Mouse (Mus musculus) neural tube, embryonic 12.5 days (tissue): ENCODE results near the gene Mrpl35. TPM values are rescaled to one million over a fixed set of nuclear protein-coding genes. Genes with fewer than 3 reads are reported as not detected.

Experiments
- ATAC-seq: fragments of 200-750 bp; cut with Nextera tagmentation; 2 replicates; pipeline ENCODE4 v1.8.0; 2017; ENCODE audit warnings: low read depth, mild to moderate bottlenecking, moderate TSS enrichment, moderate library complexity; ENCODE audit not compliant: low FRiP score
- H3K27ac ChIP-seq: fragments of 300-500 bp; sonication (generic); 2 replicates; pipeline ENCODE4 v1.5.1; 2016
- H3K27me3 ChIP-seq: fragments of 300-500 bp; sonication (generic); replicated peaks from 2 replicates; pipeline ENCODE4 v1.6.1; 2016; ENCODE audit warnings: mild to moderate bottlenecking
- H3K36me3 ChIP-seq: fragments of 300-500 bp; sonication (generic); 2 replicates; pipeline ENCODE4 v1.6.1; 2016; ENCODE audit warnings: mild to moderate bottlenecking
- H3K4me1 ChIP-seq: fragments of 300-500 bp; sonication (generic); 2 replicates; pipeline ENCODE4 v1.6.1; 2016
- H3K4me2 ChIP-seq: fragments of 300-500 bp; sonication (generic); replicated peaks from 2 replicates; pipeline ENCODE4 v1.6.1; 2016; ENCODE audit warnings: mild to moderate bottlenecking
- H3K4me3 ChIP-seq: fragments of 300-500 bp; sonication (generic); 2 replicates; pipeline ENCODE4 v1.5.1; 2016
- H3K9ac ChIP-seq: fragments of 300-500 bp; sonication (generic); 2 replicates; pipeline ENCODE4 v1.6.1; 2016; ENCODE audit warnings: mild to moderate bottlenecking
- H3K9me3 ChIP-seq: fragments of 300-500 bp; sonication (generic); 2 replicates; pipeline ENCODE4 v1.6.1; 2016; ENCODE audit warnings: mild to moderate bottlenecking
- WGBS: fragments of 180-500 bp; shearing (Covaris S2); methylation state at CpG from one replicate; pipeline ENCODE4 v1.1.7; 2016; 5-methylcytosine and 5-hydroxymethylcytosine counted together
- polyA plus RNA-seq: library from polyadenylated mRNA; unstranded; fragments of >200 nt; fragmentation: Nextera tagmentation; extraction: Ambion mirVana; gene quantifications from 2 replicates; pipeline ENCODE4 v1.2.1, GENCODE M21; 2016

Mrpl35 gene
- polyA plus RNA-seq, 1 experiment from 2014 or later = 48.6 TPM

- under 1% methylated on average over 19 of the region's 19 CpGs for WGBS
- peak overlapping the region; percentile 65 for H3K4me3 ChIP-seq
- H3K27ac ChIP-seq = no peak overlapping the region
Measured at GRCm38 (mm10) chr6:71823488-71823887, 3.3 kb downstream of the Mrpl35 start.

GRCm38 (mm10) chr6:71823085-71823484 lies 3.7 kb downstream of the Mrpl35 start:
- no peaks in the 10 kb centered on the region for H3K27me3 ChIP-seq
- no peaks in the 10 kb centered on the region; the same call in 1 of the 2 replicates for H3K4me1 ChIP-seq
- peak; percentile 48 for ATAC-seq
- H3K9ac ChIP-seq = peak overlapping the region; percentile 49
- H3K4me3 ChIP-seq = peak overlapping the region; percentile 65
- H3K9me3 ChIP-seq = no peaks in the 10 kb centered on the region
- H3K4me2 ChIP-seq = peak overlapping the region; percentile 77
- peaks cover 5% of the 10 kb centered on the region; the same call in 1 of the 2 replicates for H3K36me3 ChIP-seq
- 2% methylated on average over 7 of the region's 7 CpGs for WGBS
- no peak overlapping the region for H3K27ac ChIP-seq

More at GRCm38 (mm10) chr6:71823488-71823887, 3.3 kb downstream of the Mrpl35 start:
- H3K9ac ChIP-seq = peak overlapping the region; percentile 49
- H3K4me1 ChIP-seq = no peaks in the 10 kb centered on the region; the same call in 1 of the 2 replicates
- H3K36me3 ChIP-seq = peaks cover 1% of the 10 kb centered on the region; the same call in 1 of the 2 replicates
- no peaks in the 10 kb centered on the region for H3K27me3 ChIP-seq
- ATAC-seq = peak; percentile 93
- no peaks in the 10 kb centered on the region for H3K9me3 ChIP-seq
- peak overlapping the region; percentile 77 for H3K4me2 ChIP-seq

- WGBS = 93% methylated on average over 5 of the region's 5 CpGs
- H3K4me3 ChIP-seq = no peak overlapping the region
- H3K4me2 ChIP-seq = no peak overlapping the region
- H3K9ac ChIP-seq = no peak overlapping the region
- no peak for ATAC-seq
- H3K9me3 ChIP-seq = no peaks in the 10 kb centered on the region
- H3K27me3 ChIP-seq = no peaks in the 10 kb centered on the region
- no peak overlapping the region for H3K27ac ChIP-seq
- peaks cover 31% of the 10 kb centered on the region for H3K36me3 ChIP-seq
- no peaks in the 10 kb centered on the region; the same call in 1 of the 2 replicates for H3K4me1 ChIP-seq
Measured at GRCm38 (mm10) chr6:71819764-71820292, 6.9 kb downstream of the Mrpl35 start.

GRCm38 (mm10) chr6:71812820-71813219 lies 13.9 kb downstream of the Mrpl35 start:
- H3K4me1 ChIP-seq = no peaks in the 10 kb centered on the region
- H3K9ac ChIP-seq = no peak overlapping the region
- H3K27me3 ChIP-seq = no peaks in the 10 kb centered on the region
- WGBS = 89% methylated on average over 2 of the region's 2 CpGs
- no peak overlapping the region for H3K4me3 ChIP-seq
- H3K27ac ChIP-seq = no peak overlapping the region
- H3K9me3 ChIP-seq = no peaks in the 10 kb centered on the region
- no peak overlapping the region for H3K4me2 ChIP-seq
- H3K36me3 ChIP-seq = peaks cover 49% of the 10 kb centered on the region
- ATAC-seq = no peak

GRCm38 (mm10) chr6:71809890-71810289 lies 16.9 kb downstream of the Mrpl35 start:
- no peak for ATAC-seq
- H3K4me1 ChIP-seq = no peaks in the 10 kb centered on the region
- H3K27me3 ChIP-seq = no peaks in the 10 kb centered on the region
- H3K9me3 ChIP-seq = no peaks in the 10 kb centered on the region
- no peak overlapping the region for H3K4me2 ChIP-seq
- H3K36me3 ChIP-seq = peaks cover 30% of the 10 kb centered on the region
- H3K9ac ChIP-seq = no peak overlapping the region
- H3K27ac ChIP-seq = no peak overlapping the region
- WGBS = 97% methylated on average over 9 of the region's 9 CpGs
- H3K4me3 ChIP-seq = no peak overlapping the region

- Histone ChIP-seq H3K27me3 (no peaks in the 10 kb centered on the region), H3K4me3 (no peak overlapping the region), H3K27ac (no peak overlapping the region), H3K9me3 (no peaks in the 10 kb centered on the region), H3K36me3 (peaks cover 23% of the 10 kb centered on the region), H3K9ac (no peak overlapping the region), H3K4me1 (peaks cover 5% of the 10 kb centered on the region; the same call in 1 of the 2 replicates), H3K4me2 (no peak overlapping the region)
- ATAC-seq = no peak
- 74% methylated on average over 1 of the region's 1 CpGs for WGBS
Measured at GRCm38 (mm10) chr6:71806713-71807112, 20.1 kb downstream of the Mrpl35 start.

GRCm38 (mm10) chr6:71804061-71804829 lies 22.5 kb downstream of the Mrpl35 start:
- no peak overlapping the region for H3K4me3 ChIP-seq
- no peaks in the 10 kb centered on the region for H3K9me3 ChIP-seq
- no peak overlapping the region for H3K4me2 ChIP-seq
- no peaks in the 10 kb centered on the region for H3K27me3 ChIP-seq
- H3K27ac ChIP-seq = no peak overlapping the region
- peaks cover 5% of the 10 kb centered on the region; the same call in 1 of the 2 replicates for H3K4me1 ChIP-seq
- H3K36me3 ChIP-seq = peaks cover 8% of the 10 kb centered on the region
- peak; percentile 85 for ATAC-seq
- no peak overlapping the region for H3K9ac ChIP-seq
- WGBS = 30% methylated on average over 12 of the region's 12 CpGs

GRCm38 (mm10) chr6:71803609-71804008 lies 23.2 kb downstream of the Mrpl35 start:
- Histone ChIP-seq H3K4me1 (peaks cover 5% of the 10 kb centered on the region; the same call in 1 of the 2 replicates), H3K4me3 (no peak overlapping the region), H3K9me3 (no peaks in the 10 kb centered on the region), H3K27ac (no peak overlapping the region), H3K9ac (no peak overlapping the region), H3K4me2 (no peak overlapping the region), H3K27me3 (no peaks in the 10 kb centered on the region), H3K36me3 (peaks cover 12% of the 10 kb centered on the region; the same call in 1 of the 2 replicates)
- ATAC-seq = peak; percentile 30; the same call in 1 of the 2 replicates
- WGBS = 89% methylated on average over 1 of the region's 1 CpGs

GRCm38 (mm10) chr6:71801714-71802094 lies 25.1 kb downstream of the Mrpl35 start:
- 81% methylated on average over 10 of the region's 10 CpGs for WGBS
- Histone ChIP-seq H3K9ac (no peak overlapping the region), H3K4me3 (no peak overlapping the region), H3K4me2 (no peak overlapping the region), H3K27me3 (no peaks in the 10 kb centered on the region), H3K9me3 (no peaks in the 10 kb centered on the region), H3K27ac (no peak overlapping the region), H3K4me1 (peaks cover 5% of the 10 kb centered on the region; the same call in 1 of the 2 replicates), H3K36me3 (peaks cover 13% of the 10 kb centered on the region)
- no peak for ATAC-seq

GRCm38 (mm10) chr6:71801011-71801713 lies 25.6 kb downstream of the Mrpl35 start:
- no peak overlapping the region for H3K4me2 ChIP-seq
- ATAC-seq = no peak
- H3K36me3 ChIP-seq = peaks cover 14% of the 10 kb centered on the region
- no peak overlapping the region for H3K9ac ChIP-seq
- H3K27ac ChIP-seq = no peak overlapping the region
- 68% methylated on average over 7 of the region's 7 CpGs for WGBS
- no peak overlapping the region for H3K4me3 ChIP-seq
- no peaks in the 10 kb centered on the region for H3K27me3 ChIP-seq
- H3K4me1 ChIP-seq = peaks cover 5% of the 10 kb centered on the region; the same call in 1 of the 2 replicates
- no peaks in the 10 kb centered on the region for H3K9me3 ChIP-seq

GRCm38 (mm10) chr6:71799391-71799790 lies 27.4 kb downstream of the Mrpl35 start:
- Histone ChIP-seq H3K27ac (no peak overlapping the region), H3K4me2 (no peak overlapping the region), H3K27me3 (no peaks in the 10 kb centered on the region), H3K36me3 (peaks cover 18% of the 10 kb centered on the region), H3K9ac (no peak overlapping the region), H3K4me1 (peaks cover 5% of the 10 kb centered on the region; the same call in 1 of the 2 replicates), H3K9me3 (no peaks in the 10 kb centered on the region), H3K4me3 (no peak overlapping the region)
- WGBS = 80% methylated on average over 3 of the region's 3 CpGs
- ATAC-seq = no peak

- 89% methylated on average over 6 of the region's 6 CpGs for WGBS
- H3K27me3 ChIP-seq = no peaks in the 10 kb centered on the region
- H3K4me3 ChIP-seq = no peak overlapping the region
- peaks cover 6% of the 10 kb centered on the region; the same call in 1 of the 2 replicates for H3K36me3 ChIP-seq
- no peak overlapping the region for H3K4me2 ChIP-seq
- H3K9ac ChIP-seq = no peak overlapping the region
- ATAC-seq = no peak
- H3K27ac ChIP-seq = no peak overlapping the region
- H3K4me1 ChIP-seq = no peaks in the 10 kb centered on the region
- H3K9me3 ChIP-seq = no peaks in the 10 kb centered on the region
Measured at GRCm38 (mm10) chr6:71791771-71792170, 35.0 kb downstream of the Mrpl35 start.
